Mouse (Mus musculus) stomach, postnatal 0 days (tissue): ENCODE results near the gene Src. TPM values are rescaled to one million over a fixed set of nuclear protein-coding genes. Genes with fewer than 3 reads are reported as not detected.

Experiments
- ATAC-seq: fragments of 200-750 bp; cut with Nextera tagmentation; 2 replicates; pipeline ENCODE4 v1.8.0; 2017; ENCODE audit not compliant: low FRiP score, low TSS enrichment
- DNase-seq: peaks from one replicate; pipeline ENCODE4 v3.0.0-alpha.2; 2016; ENCODE audit warnings: low spot score
- H3K27ac ChIP-seq: fragments of 300-500 bp; sonication (generic); replicated peaks from 2 replicates; pipeline ENCODE4 v1.5.1; 2014; ENCODE audit warnings: mild to moderate bottlenecking, control low read depth
- H3K27me3 ChIP-seq: fragments of 300-500 bp; sonication (generic); 2 replicates; pipeline ENCODE4 v1.6.1; 2014; ENCODE audit warnings: low read length; ENCODE audit not compliant: control insufficient read depth, insufficient read depth
- H3K36me3 ChIP-seq: fragments of 300-500 bp; sonication (generic); 2 replicates; pipeline ENCODE4 v1.6.1; 2014; ENCODE audit warnings: low read length, mixed read lengths; ENCODE audit not compliant: control insufficient read depth, insufficient read depth
- H3K4me1 ChIP-seq: fragments of 300-500 bp; sonication (generic); replicated peaks from 2 replicates; pipeline ENCODE4 v1.6.1; 2014; ENCODE audit warnings: antibody characterized with exemption; ENCODE audit not compliant: control insufficient read depth, insufficient read depth
- H3K4me2 ChIP-seq: fragments of 300-500 bp; sonication (generic); replicated peaks from 2 replicates; pipeline ENCODE4 v1.6.1; 2014; ENCODE audit warnings: low read depth, mild to moderate bottlenecking, control low read depth, moderate library complexity
- H3K4me3 ChIP-seq: fragments of 300-500 bp; sonication (generic); 2 replicates; pipeline ENCODE4 v1.5.1; 2014; ENCODE audit warnings: low read depth, low read length, control low read depth
- H3K9ac ChIP-seq: fragments of 300-500 bp; sonication (generic); 2 replicates; pipeline ENCODE4 v1.6.1; 2014; ENCODE audit warnings: mild to moderate bottlenecking, low read length, control low read depth, mixed read lengths
- H3K9me3 ChIP-seq: fragments of 300-500 bp; sonication (generic); 2 replicates; pipeline ENCODE4 v1.6.1; 2016; ENCODE audit warnings: low read length; ENCODE audit not compliant: control insufficient read depth
- CTCF ChIP-seq: IDR thresholded peaks from 2 replicates; pipeline ENCODE4 v1.5.1; 2016; ENCODE audit warnings: antibody characterized with exemption, low read depth, mild to moderate bottlenecking, moderate library complexity
- EP300 ChIP-seq: optimal IDR thresholded peaks from 2 replicates; pipeline ENCODE3; 2016; ENCODE audit warnings: antibody characterized with exemption
- WGBS: fragments of 180-500 bp; shearing (Covaris S2); extraction: QIAGEN DNeasy Blood & Tissue Kit; methylation state at CpG from one replicate; pipeline ENCODE4 v1.1.7; 2014; 5-methylcytosine and 5-hydroxymethylcytosine counted together
- polyA plus RNA-seq: library from polyadenylated mRNA; unstranded; fragments of >200 nt; fragmentation: Nextera tagmentation; extraction: Ambion mirVana; gene quantifications from 2 replicates; pipeline ENCODE4 v1.2.1, GENCODE M21; 2015

Src gene
- polyA plus RNA-seq, 1 experiment from 2014 or later = 12.0 TPM

DNA sequence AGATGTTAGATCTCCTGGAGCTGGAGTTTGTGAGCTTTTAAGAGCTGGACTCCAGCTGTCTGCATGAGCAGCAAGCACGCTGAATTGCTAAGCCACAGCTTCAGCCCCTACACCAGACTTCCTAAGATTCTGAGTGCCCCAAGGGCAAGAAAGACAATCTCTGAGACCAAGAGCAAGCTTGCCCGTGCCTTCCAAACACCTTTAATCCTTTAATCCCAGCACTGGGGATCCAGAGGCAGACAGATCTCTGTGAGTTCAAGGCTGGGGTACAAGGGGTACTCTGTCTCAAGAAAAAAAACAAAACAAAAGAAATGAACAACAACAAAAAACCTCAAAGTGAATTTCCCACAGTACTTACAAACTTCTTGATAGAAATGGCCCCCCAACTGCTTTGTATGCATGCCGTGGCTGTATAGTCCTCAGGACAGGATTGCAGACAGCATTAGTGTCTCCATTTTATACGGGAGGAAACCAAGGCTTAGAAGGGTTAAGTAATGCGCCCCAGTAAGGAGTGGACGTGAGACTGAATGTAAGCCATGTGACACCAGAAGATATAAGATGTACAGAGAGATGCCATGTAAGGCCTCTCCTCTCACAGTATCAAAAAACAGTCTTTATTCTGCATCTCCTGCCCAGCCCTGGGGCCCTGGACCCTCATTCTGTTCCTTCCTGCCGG lies 68.9 kb downstream of the Src start:
- no peak for DNase-seq
- Histone ChIP-seq H3K9ac (no peak overlapping the region), H3K4me2 (no peak overlapping the region), H3K36me3 (no peaks in the 10 kb centered on the region), H3K4me3 (no peak overlapping the region), H3K9me3 (no peaks in the 10 kb centered on the region), H3K27me3 (no peaks in the 10 kb centered on the region), H3K27ac (no peak overlapping the region), H3K4me1 (no peaks in the 10 kb centered on the region)
- no peak for ATAC-seq
- TF ChIP-seq EP300 = no peak
- no peak for TF ChIP-seq CTCF
- WGBS = 53% methylated on average over 7 of the region's 7 CpGs

- H3K4me1 ChIP-seq = no peaks in the 10 kb centered on the region
- no peak overlapping the region for H3K27ac ChIP-seq
- H3K36me3 ChIP-seq = no peaks in the 10 kb centered on the region
- no peak overlapping the region for H3K4me2 ChIP-seq
- no peak overlapping the region for H3K4me3 ChIP-seq
- no peak for TF ChIP-seq EP300
- no peak for TF ChIP-seq CTCF
- 20% methylated on average over 12 of the region's 12 CpGs for WGBS
- no peak overlapping the region for H3K9ac ChIP-seq
- ATAC-seq (no peak), DNase-seq (no peak)
- no peaks in the 10 kb centered on the region for H3K27me3 ChIP-seq
- H3K9me3 ChIP-seq = no peaks in the 10 kb centered on the region
Observed at GRCm38 (mm10) chr2:157487733-157488175, 69.5 kb downstream of the Src start.

- no peak overlapping the region for H3K27ac ChIP-seq
- no peaks in the 10 kb centered on the region for H3K4me1 ChIP-seq
- no peaks in the 10 kb centered on the region for H3K36me3 ChIP-seq
- no peak overlapping the region for H3K4me3 ChIP-seq
- no peak overlapping the region for H3K4me2 ChIP-seq
- no peak for ATAC-seq
- 85% methylated on average over 3 of the region's 3 CpGs for WGBS
- no peaks in the 10 kb centered on the region for H3K9me3 ChIP-seq
- DNase-seq = no peak
- no peaks in the 10 kb centered on the region for H3K27me3 ChIP-seq
- TF ChIP-seq EP300 (no peak), CTCF (no peak)
- no peak overlapping the region for H3K9ac ChIP-seq
Observed at GRCm38 (mm10) chr2:157493240-157493639, 75.0 kb downstream of the Src start.

- 41% methylated on average over 4 of the region's 4 CpGs for WGBS
- Histone ChIP-seq H3K36me3 (no peaks in the 10 kb centered on the region), H3K9me3 (no peaks in the 10 kb centered on the region), H3K4me2 (no peak overlapping the region), H3K27me3 (no peaks in the 10 kb centered on the region), H3K4me3 (no peak overlapping the region), H3K27ac (no peak overlapping the region), H3K9ac (no peak overlapping the region), H3K4me1 (no peaks in the 10 kb centered on the region)
- DNase-seq (no peak), ATAC-seq (no peak)
- TF ChIP-seq CTCF (no peak), EP300 (no peak)
Observed at GRCm38 (mm10) chr2:157498529-157498928, 80.3 kb downstream of the Src start.

DNA sequence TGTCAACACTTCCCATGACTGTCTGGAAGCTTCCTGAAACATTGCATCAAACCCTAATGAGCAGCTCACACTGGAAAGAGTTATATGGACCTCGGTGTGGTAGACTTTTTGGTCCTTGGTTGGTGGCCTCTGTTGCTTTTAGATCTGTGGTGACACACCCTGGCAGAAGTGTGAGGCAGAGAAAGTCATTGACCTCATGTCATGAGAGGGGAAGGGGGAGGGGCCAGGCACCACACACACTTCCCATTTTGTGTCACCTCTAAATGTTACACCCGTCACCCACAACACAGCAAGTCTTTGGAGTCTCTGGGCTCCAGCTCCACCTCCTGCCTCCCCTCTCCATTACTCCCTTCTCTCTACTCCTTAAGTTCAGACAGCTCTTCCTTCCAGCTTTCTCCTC lies 82.1 kb downstream of the Src start:
- Histone ChIP-seq H3K9me3 (no peaks in the 10 kb centered on the region), H3K9ac (no peak overlapping the region), H3K4me1 (no peaks in the 10 kb centered on the region), H3K27me3 (no peaks in the 10 kb centered on the region), H3K4me3 (no peak overlapping the region), H3K36me3 (no peaks in the 10 kb centered on the region), H3K4me2 (no peak overlapping the region), H3K27ac (no peak overlapping the region)
- 62% methylated on average over 2 of the region's 2 CpGs for WGBS
- TF ChIP-seq CTCF = no peak
- no peak for TF ChIP-seq EP300
- ATAC-seq = no peak; the same call in 1 of the 2 replicates
- no peak for DNase-seq

DNA sequence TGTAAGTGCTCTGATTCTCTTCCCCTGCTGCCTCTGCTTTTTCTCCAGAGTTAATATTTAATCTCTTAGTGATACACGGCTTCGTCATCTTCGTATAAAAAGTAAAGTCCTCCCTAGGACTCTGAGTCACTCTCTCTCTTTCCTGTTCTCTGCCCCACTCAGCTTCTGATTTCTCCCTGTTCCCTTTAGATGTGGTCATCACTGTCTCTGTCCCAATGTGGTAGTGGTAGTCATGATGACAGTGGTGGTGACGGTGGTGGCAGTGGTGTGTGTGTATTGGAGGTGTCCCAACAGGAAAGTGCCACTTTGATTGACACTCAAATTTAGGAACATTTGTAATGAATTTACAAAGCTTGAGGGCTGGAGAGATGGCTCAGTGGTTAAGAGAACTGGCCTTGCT lies 83.1 kb downstream of the Src start:
- WGBS = 47% methylated on average over 4 of the region's 4 CpGs
- H3K9me3 ChIP-seq = no peaks in the 10 kb centered on the region
- H3K36me3 ChIP-seq = no peaks in the 10 kb centered on the region
- DNase-seq = no peak
- no peaks in the 10 kb centered on the region for H3K27me3 ChIP-seq
- no peak overlapping the region for H3K4me3 ChIP-seq
- no peak overlapping the region for H3K9ac ChIP-seq
- no peaks in the 10 kb centered on the region for H3K4me1 ChIP-seq
- H3K4me2 ChIP-seq = no peak overlapping the region
- TF ChIP-seq CTCF (no peak), EP300 (no peak)
- H3K27ac ChIP-seq = no peak overlapping the region
- ATAC-seq = peak; percentile 51; the same call in 1 of the 2 replicates
